In genomic region chr5:12856869-12857268, GRCm38 (mm10) we compare ENCODE assay signal across 29 mouse cellular contexts.
DNase-seq lines count a peak whose midpoint lies in the region; ATAC-seq and TF ChIP-seq lines count a peak whose summit lies in the region.
"Had no signal": no experiment of that assay in that cellular context is flagged by ENCODE, and none has a peak within 500 bp of the region (broad histone marks: within the 10 kb centered on the region; RNA-seq: fewer than 3 reads in every experiment).

No protein-coding gene starts in this region.

- DNase-seq in embryo, embryonic 11 days, result peak; percentile 8
- DNase-seq in embryo, embryonic 9.5 days (ENCODE audit: extremely low spot score), result no peak
- DNase-seq in kidney, postnatal 10 days, result peak; percentile 10
- DNase-seq in kidney, postnatal 25 days, result no peak
- peak; percentile 49 for DNase-seq in lung, embryonic 14.5 days
- DNase-seq in lung, postnatal 14 days, result no peak
- peak; percentile 8 for DNase-seq in brain, adult 2 months (ENCODE audit: low read depth, low spot score)
- DNase-seq in adrenal gland, postnatal 25 days, result no peak
- DNase-seq: adrenal gland, adult 8-10 months; cerebellum, adult 11 months; cerebellum, adult 9-10 months; cerebellum, postnatal 36 days; gastrocnemius, adult 2 months; gastrocnemius, postnatal 36 days; heart, adult 18-20 months; liver, postnatal 0 days; midbrain, embryonic 14.5 days; retina, postnatal 1 day; right cerebral cortex, postnatal 14 days; thymus, postnatal 14 days had no signal

- no peak for TF ChIP-seq CTCF in lung, embryonic 14.5 days (IDR thresholded peaks at IDR 0.05; ENCODE audit: low read depth)

- H3K4me1 ChIP-seq in lung, embryonic 14.5 days (ENCODE audit: insufficient read depth), result no peaks in the 10 kb centered on the region
- H3K4me1 ChIP-seq: heart, embryonic 12.5 days; liver, embryonic 12.5 days; neural tube, embryonic 15.5 days had no signal

- no peak overlapping the region for H3K4me3 ChIP-seq in lung, embryonic 14.5 days (ENCODE audit: low read depth, low read length)
- H3K4me3 ChIP-seq: gastrocnemius, adult 2 months; heart, embryonic 12.5 days; limb, embryonic 12.5 days; liver, embryonic 12.5 days; neural tube, embryonic 15.5 days had no signal

- no peak overlapping the region for H3K4me2 ChIP-seq in lung, embryonic 14.5 days
- H3K4me2 ChIP-seq: heart, embryonic 12.5 days; hindbrain, embryonic 14.5 days; limb, embryonic 12.5 days; liver, embryonic 12.5 days; neural tube, embryonic 15.5 days had no signal

- ATAC-seq in lung, embryonic 14.5 days (ENCODE audit: insufficient read depth), result peak; percentile 79
- ATAC-seq: activated CD4-positive, CD25-positive, alpha-beta regulatory T cell, adult 4 months; forebrain, embryonic 14.5 days; intestine, postnatal 0 days; liver, embryonic 12.5 days; liver, postnatal 0 days had no signal

- H3K27ac ChIP-seq in lung, embryonic 14.5 days (ENCODE audit: low read depth), result no peak overlapping the region
- H3K27ac ChIP-seq: gastrocnemius, adult 2 months; hindbrain, embryonic 14.5 days; limb, embryonic 12.5 days; liver, embryonic 12.5 days; neural tube, embryonic 15.5 days had no signal

- no peak overlapping the region for H3K9ac ChIP-seq in lung, embryonic 14.5 days
- H3K9ac ChIP-seq: heart, embryonic 12.5 days; hindbrain, embryonic 14.5 days; limb, embryonic 12.5 days; liver, embryonic 12.5 days; liver, postnatal 0 days; neural tube, embryonic 15.5 days had no signal

- WGBS in lung, embryonic 14.5 days, result 33% methylated on average over 2 of the region's 2 CpGs

- no peaks in the 10 kb centered on the region for H3K27me3 ChIP-seq in lung, embryonic 14.5 days (ENCODE audit: insufficient read depth, low read length)
- H3K27me3 ChIP-seq: CH12.LX; heart, embryonic 12.5 days; limb, embryonic 12.5 days; liver, embryonic 12.5 days; neural tube, embryonic 15.5 days had no signal

- H3K36me3 ChIP-seq in lung, embryonic 14.5 days (ENCODE audit: insufficient read depth), result no peaks in the 10 kb centered on the region
- H3K36me3 ChIP-seq: heart, embryonic 12.5 days; limb, embryonic 12.5 days; liver, embryonic 12.5 days; neural tube, embryonic 15.5 days had no signal

- no peaks in the 10 kb centered on the region for H3K9me3 ChIP-seq in lung, embryonic 14.5 days (ENCODE audit: low read depth, low read length)
- H3K9me3 ChIP-seq: heart, embryonic 12.5 days; liver, embryonic 12.5 days; neural tube, embryonic 15.5 days had no signal

Comparison
In these comparisons a context has a peak if more than half of its experiments do, and no peak if none do; other contexts are left out.
1. DNase-seq: peak in embryo, embryonic 11 days (single experiment), kidney, postnatal 10 days (single experiment), lung, embryonic 14.5 days (single experiment) and brain, adult 2 months (single experiment); none in embryo, embryonic 9.5 days (single experiment), kidney, postnatal 25 days (0 of 2), lung, postnatal 14 days (single experiment) and adrenal gland, postnatal 25 days (single experiment).